Mouse (Mus musculus) left cerebral cortex, postnatal 10 days (tissue): ENCODE results near the gene Map6d1. TPM values are rescaled to one million over a fixed set of nuclear protein-coding genes. Genes with fewer than 3 reads are reported as not detected.

Experiments used
- DNase-seq, 2 experiments: peaks; one replicate each; pipeline ENCODE4 v3.0.0; 2021 to 2022; ENCODE audit warnings: low spot score in 2 of 2, mixed read lengths in 1 of 2; ENCODE audit errors: extremely low spot score in 1 of 2
- intact Hi-C: fragments of 180-260 bp; cut with DNase I; formaldehyde crosslinking; loops from one replicate; pipeline ENCODE4 v1.15.1; 2025
- total RNA-seq, 2 experiments: library from RNA; stranded (reverse); gene quantifications; 2 replicates each; pipeline ENCODE4 v1.2.3; 2021

Gene Map6d1
- total RNA-seq, 2 experiments from 2014 or later = 27.3 to 29.2 TPM

DNA sequence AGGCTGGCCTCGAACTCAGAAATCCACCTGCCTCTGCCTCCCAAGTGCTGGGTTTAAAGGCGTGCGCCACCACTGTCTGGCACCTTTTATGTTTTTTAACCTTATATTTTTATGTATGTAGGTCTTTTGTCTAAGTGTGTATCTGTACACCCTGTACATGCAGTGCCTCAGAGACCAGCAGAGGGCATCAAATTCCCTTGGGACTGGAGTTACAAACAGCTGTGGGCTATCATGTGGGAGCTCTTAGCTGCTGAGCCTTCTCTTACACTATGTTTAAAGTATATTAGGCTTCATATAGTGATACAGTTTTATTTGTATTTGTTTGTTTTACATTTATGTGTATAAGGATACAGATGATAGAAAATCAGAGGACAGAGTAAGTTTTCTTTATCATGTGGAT is 45.6 kb downstream of the Map6d1 start:
- intact Hi-C loops = no loop called here
- peak in 1 of 2 experiments; percentile 42 for DNase-seq

DNA sequence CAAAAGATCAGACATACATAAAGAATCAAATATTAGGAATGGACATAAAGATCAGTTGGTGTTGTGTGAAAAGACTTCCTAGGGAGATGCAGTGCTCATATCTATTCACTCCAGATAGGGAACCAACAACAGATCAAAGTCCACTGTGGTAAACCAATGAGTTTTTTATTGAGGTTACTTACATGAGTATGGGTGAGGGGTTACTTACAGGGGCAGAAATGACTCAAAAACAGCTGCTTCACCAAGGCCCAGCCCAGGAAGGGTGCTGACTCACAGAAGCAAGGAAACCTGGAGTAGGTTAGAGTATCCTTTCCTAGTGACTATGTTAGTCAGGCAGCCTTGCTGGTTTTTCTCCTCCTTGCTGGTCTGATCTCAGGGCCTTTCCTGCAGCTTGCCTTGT is 49.1 kb downstream of the Map6d1 start:
- intact Hi-C loops = no loop called here
- DNase-seq = no peak

DNA sequence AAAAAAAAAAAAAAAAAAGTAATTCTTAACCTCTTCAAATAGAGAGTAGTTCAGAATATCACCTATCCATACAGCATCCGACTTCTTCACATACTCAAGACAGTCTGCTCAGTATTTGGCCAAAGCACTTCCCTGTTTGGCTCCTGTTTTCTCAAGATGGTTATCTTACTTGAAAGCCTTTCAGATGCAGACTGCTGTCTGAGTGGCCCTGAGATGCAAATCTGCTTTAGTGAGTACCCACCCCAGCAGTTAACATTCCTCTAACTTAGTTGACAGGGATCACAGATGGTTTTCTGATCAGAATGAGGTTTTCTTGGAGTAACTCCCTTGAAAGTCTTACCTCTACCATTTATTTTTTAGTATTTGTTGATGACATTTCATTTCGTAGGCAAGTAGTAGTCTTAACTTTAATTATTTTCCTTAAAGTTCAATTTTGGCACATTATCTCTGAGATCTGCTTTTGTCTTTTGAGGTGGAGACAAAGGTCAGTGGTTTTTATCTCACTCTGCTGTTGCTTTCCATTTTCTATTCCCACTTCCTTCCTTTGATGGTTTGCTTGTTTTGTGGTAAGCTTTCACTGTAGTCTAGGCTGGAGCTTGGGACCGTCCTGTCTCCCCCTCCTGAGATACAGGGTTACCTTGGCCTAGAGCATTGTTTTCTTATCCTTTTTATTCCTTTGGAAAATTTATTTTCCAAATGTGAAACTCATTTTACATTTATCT is 49.8 kb downstream of the Map6d1 start:
- intact Hi-C loops = no loop called here
- DNase-seq = no peak

DNA sequence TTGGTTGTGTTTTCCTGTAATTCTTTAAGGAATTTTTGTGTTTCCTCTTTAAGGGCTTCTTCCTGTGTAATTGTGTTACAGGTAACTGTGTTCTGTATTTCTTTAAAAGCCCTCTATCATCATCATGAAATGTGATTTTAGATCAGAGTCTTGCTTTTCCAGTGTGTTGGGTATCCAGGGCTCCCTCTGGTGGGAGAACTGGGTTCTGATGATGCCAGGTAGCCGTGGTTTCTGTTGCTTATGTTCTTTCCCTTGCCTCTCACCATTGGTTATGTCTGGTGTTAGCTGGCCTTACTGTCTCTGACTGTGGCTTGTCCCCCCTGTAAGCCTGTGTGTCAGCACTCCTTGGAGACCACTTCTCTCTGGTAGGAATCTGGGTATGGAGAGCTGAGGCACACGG is 55.8 kb downstream of the Map6d1 start:
- DNase-seq = no peak

More for the DNA sequence above, 55.8 kb downstream of the Map6d1 start:
- intact Hi-C loops = loop anchor here (10.0 kb wide), 1 partner anchor 461 kb away; no protein-coding TSS in a partner anchor

Other genes with a start within 250 kb of the Map6d1 start
- 10 to 100 TPM; 76.6 to 76.8 TPM for gene Klhl24, start 143.8 kb downstream of the Map6d1 start, total RNA-seq
- gene Yeats2, start 100.3 kb downstream of the Map6d1 start, total RNA-seq = 10 to 100 TPM; 44.2 to 47.2 TPM
- 10 to 100 TPM; 62.8 to 65.7 TPM for gene Parl, start 61.0 kb upstream of the Map6d1 start, total RNA-seq
- not detected for gene Cyp2ab1, start 84.0 kb upstream of the Map6d1 start, total RNA-seq
- 100 to 1,000 TPM; 182 to 183 TPM for gene Abcc5, start 185.0 kb upstream of the Map6d1 start, total RNA-seq